In the genomic region with DNA sequence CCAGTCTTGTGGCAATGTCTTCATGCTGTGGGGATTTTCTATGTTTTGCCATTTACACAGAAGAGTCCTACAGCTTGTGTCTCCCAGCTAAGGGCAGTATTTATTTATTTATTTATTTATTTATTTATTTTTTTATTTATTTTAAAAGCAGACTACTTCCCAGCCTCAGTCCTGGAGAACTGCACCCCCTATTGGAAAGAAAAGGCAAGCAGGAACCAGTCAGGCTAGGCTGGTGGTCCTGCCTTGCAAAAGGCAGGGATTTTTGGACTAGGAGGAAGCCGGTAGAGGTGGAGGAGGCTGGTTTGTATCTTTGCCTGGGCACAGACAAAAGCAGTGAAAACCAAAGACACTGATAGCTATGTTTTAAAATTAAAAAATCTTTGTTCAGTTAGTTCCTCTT, we compare ENCODE assay signal across 13 mouse cellular contexts. TPM values are rescaled to one million over a fixed set of nuclear protein-coding genes. Genes with fewer than 3 reads are reported as not detected.
DNase-seq lines count a peak whose midpoint lies in the region; ATAC-seq and TF ChIP-seq lines count a peak whose summit lies in the region.
"Had no signal": no experiment of that assay in that cellular context is flagged by ENCODE, and none has a peak within 500 bp of the region (broad histone marks: within the 10 kb centered on the region; RNA-seq: fewer than 3 reads in every experiment).

No protein-coding gene starts in this region.

- peaks cover 47% of the 10 kb centered on the region for H3K27me3 ChIP-seq in intestine, postnatal 0 days (replicated peaks; ENCODE audit: control insufficient read depth, insufficient read depth, low read length)
- peaks cover 26% of the 10 kb centered on the region for H3K27me3 ChIP-seq in intestine, embryonic 16.5 days (replicated peaks; ENCODE audit: control insufficient read depth, insufficient read depth, low read length)
- H3K27me3 ChIP-seq in E14TG2a.4 (ENCODE audit: insufficient read depth, low read length), result peaks cover 43% of the 10 kb centered on the region
- peaks cover 8% of the 10 kb centered on the region; the same call in 1 of the 2 replicates for H3K27me3 ChIP-seq in embryonic facial prominence, embryonic 15.5 days

- H3K9me3 ChIP-seq in intestine, postnatal 0 days (ENCODE audit: control insufficient read depth), result no peaks in the 10 kb centered on the region
- H3K9me3 ChIP-seq in intestine, embryonic 16.5 days (ENCODE audit: control insufficient read depth, low read length), result no peaks in the 10 kb centered on the region
- H3K9me3 ChIP-seq in E14TG2a.4 (ENCODE audit: low read length), result no peaks in the 10 kb centered on the region
- H3K9me3 ChIP-seq in embryonic facial prominence, embryonic 15.5 days (replicated peaks), result no peaks in the 10 kb centered on the region

- no peak overlapping the region for H3K27ac ChIP-seq in intestine, postnatal 0 days (ENCODE audit: low read depth, low read length)
- no peak overlapping the region for H3K27ac ChIP-seq in intestine, embryonic 16.5 days (ENCODE audit: low read length)
- peak overlapping the region; percentile 65; the same call in 1 of the 2 replicates for H3K27ac ChIP-seq in embryonic facial prominence, embryonic 15.5 days (replicated peaks)

- no peaks in the 10 kb centered on the region for H3K36me3 ChIP-seq in intestine, postnatal 0 days (ENCODE audit: control insufficient read depth, insufficient read depth)
- H3K36me3 ChIP-seq in intestine, embryonic 16.5 days (ENCODE audit: control insufficient read depth, insufficient read depth, low read length), result no peaks in the 10 kb centered on the region
- no peaks in the 10 kb centered on the region for H3K36me3 ChIP-seq in E14TG2a.4 (ENCODE audit: insufficient read depth, low read length)
- no peaks in the 10 kb centered on the region for H3K36me3 ChIP-seq in embryonic facial prominence, embryonic 15.5 days

- no peak overlapping the region for H3K9ac ChIP-seq in intestine, postnatal 0 days (ENCODE audit: low read depth, low read length)
- no peak overlapping the region for H3K9ac ChIP-seq in intestine, embryonic 16.5 days (ENCODE audit: low read depth, low read length)
- H3K9ac ChIP-seq in embryonic facial prominence, embryonic 15.5 days, result no peak overlapping the region

- H3K4me3 ChIP-seq in intestine, postnatal 0 days (ENCODE audit: low read depth, low read length), result no peak overlapping the region
- H3K4me3 ChIP-seq in intestine, embryonic 16.5 days (ENCODE audit: low read length), result no peak overlapping the region
- no peak overlapping the region for H3K4me3 ChIP-seq in E14TG2a.4 (replicated peaks; ENCODE audit: low read length)
- H3K4me3 ChIP-seq in embryonic facial prominence, embryonic 15.5 days (replicated peaks), result peak overlapping the region; percentile 68; the same call in 1 of the 2 replicates

- peak; percentile 40 for TF ChIP-seq CTCF in intestine, postnatal 0 days (IDR thresholded peaks at IDR 0.05; ENCODE audit: low read depth)
- peak; percentile 40 for TF ChIP-seq CTCF in E14TG2a.4 (conservative IDR thresholded peaks at IDR 0.05; ENCODE audit: low read length)

- no peak for ATAC-seq in intestine, postnatal 0 days
- ATAC-seq in intestine, embryonic 16.5 days, result no peak
- 0 out of 2 replicates have a peak, but pooled peaks have one; percentile 30 for ATAC-seq in embryonic facial prominence, embryonic 15.5 days (ENCODE audit: insufficient number of reproducible peaks, low FRiP score, low TSS enrichment, low read depth)
- ATAC-seq: forebrain, embryonic 16.5 days had no signal

- peak; percentile 19 to 20 for DNase-seq in cerebellum, postnatal 10 days
- no peak for DNase-seq in cerebellum, adult 11 months
- no peak for DNase-seq in frontal cortex, adult 2 months (ENCODE audit: extremely low spot score in 1 of 2, low spot score in 1 of 2)
- no peak for DNase-seq in right cerebral cortex, postnatal 14 days
- DNase-seq: cerebellum, postnatal 14 days; kidney, adult 18-20 months; left cerebral cortex, postnatal 4 days; lung, postnatal 4 days had no signal

- no peak overlapping the region for H3K4me2 ChIP-seq in intestine, postnatal 0 days (replicated peaks; ENCODE audit: low read depth)
- H3K4me2 ChIP-seq in intestine, embryonic 16.5 days (ENCODE audit: low read depth, low read length), result no peak overlapping the region
- H3K4me2 ChIP-seq in embryonic facial prominence, embryonic 15.5 days (replicated peaks), result peak overlapping the region; percentile 70

- 59% methylated on average over 1 of the region's 1 CpGs for WGBS in intestine, postnatal 0 days
- 56% methylated on average over 1 of the region's 1 CpGs for WGBS in intestine, embryonic 16.5 days
- WGBS in embryonic facial prominence, embryonic 15.5 days, result 35% methylated on average over 1 of the region's 1 CpGs

- no peaks in the 10 kb centered on the region for H3K4me1 ChIP-seq in intestine, postnatal 0 days (replicated peaks; ENCODE audit: control insufficient read depth, insufficient read depth, low read length)
- 0 out of 2 replicates have a peak, but pooled peaks cover 3% of the 10 kb centered on the region for H3K4me1 ChIP-seq in intestine, embryonic 16.5 days (ENCODE audit: control insufficient read depth, insufficient read depth, low read length)
- H3K4me1 ChIP-seq in E14TG2a.4 (replicated peaks; ENCODE audit: low read depth, low read length), result peaks cover 25% of the 10 kb centered on the region
- H3K4me1 ChIP-seq in embryonic facial prominence, embryonic 15.5 days, result peaks cover 40% of the 10 kb centered on the region

RNA-seq across cellular contexts. Expression of gene Prrx1, which starts 7.6 kb away (rescaled TPM):
- 14.9 and 16.9 TPM in 2 replicates for polyA plus RNA-seq in intestine, postnatal 0 days (2015; fragmentation: Nextera tagmentation; extraction: Ambion mirVana)
- polyA plus RNA-seq in intestine, embryonic 16.5 days (2015; fragmentation: Nextera tagmentation; extraction: Ambion mirVana), result 5.7 and 7.9 TPM in 2 replicates
- polyA plus RNA-seq in embryonic facial prominence, embryonic 15.5 days (2015; fragmentation: Nextera tagmentation; extraction: Ambion mirVana), result 98.5 and 110 TPM in 2 replicates
- polyA plus RNA-seq in frontal cortex, adult 2 months (2012; rRNA removed), result 3.7 and 4.9 TPM in 2 replicates

Comparison
In these comparisons a context has a peak if more than half of its experiments do, and no peak if none do; other contexts are left out.
1. DNase-seq: peak in cerebellum, postnatal 10 days (2 of 2); none in cerebellum, adult 11 months (single experiment), frontal cortex, adult 2 months (0 of 2) and right cerebral cortex, postnatal 14 days (single experiment).